Mouse (Mus musculus) embryonic fibroblast, embryonic 13.5 days (primary cell): ENCODE measurements at regions not wholly inside any gene's neighbourhood (a gene's known extent, or its start where the extent isn't known, plus 50 kb on each side); places are given as distances from the start of the nearest gene placed in this dataset.

ENCODE experiments used
- H3K27ac ChIP-seq: 2 replicates; pipeline ENCODE4 v1.5.1; 2012; ENCODE audit warnings: low read length, control low read depth, inconsistent platforms; ENCODE audit not compliant: insufficient read depth
- H3K4me1 ChIP-seq: 2 replicates; pipeline ENCODE4 v1.6.1; 2011; ENCODE audit warnings: low read length; ENCODE audit not compliant: control insufficient read depth, insufficient read depth
- H3K4me3 ChIP-seq: 2 replicates; pipeline ENCODE4 v1.5.1; 2011; ENCODE audit warnings: mild to moderate bottlenecking, control low read depth, low read length; ENCODE audit not compliant: insufficient read depth
- CTCF ChIP-seq: IDR thresholded peaks from 2 replicates; pipeline ENCODE4 v1.5.1; 2011; ENCODE audit warnings: mild to moderate bottlenecking, control low read depth, low read length, moderate library complexity, borderline replicate concordance; ENCODE audit not compliant: insufficient read depth
- POLR2A ChIP-seq: IDR thresholded peaks from 2 replicates; pipeline ENCODE4 v1.6.1; 2011; ENCODE audit warnings: low read depth, mild to moderate bottlenecking, control low read depth, low read length, moderate library complexity

GRCm38 (mm10) chr11:63457250-63457649, 328.5 kb downstream of the Pmp22 start:
- Histone ChIP-seq H3K4me3 (no peak overlapping the region), H3K27ac (no peak overlapping the region)
- no peak for TF ChIP-seq CTCF
- TF ChIP-seq POLR2A, result no peak

GRCm38 (mm10) chr11:63460146-63460545, 331.4 kb downstream of the Pmp22 start:
- no peak overlapping the region for H3K4me3 ChIP-seq
- no peak for TF ChIP-seq CTCF
- no peak for TF ChIP-seq POLR2A
- peak overlapping the region; percentile 6; the same call in 1 of the 2 replicates for H3K27ac ChIP-seq
- no peaks in the 10 kb centered on the region for H3K4me1 ChIP-seq

More at GRCm38 (mm10) chr11:63457250-63457649, 328.5 kb downstream of the Pmp22 start:
- H3K4me1 ChIP-seq, result no peaks in the 10 kb centered on the region

- no peak overlapping the region for H3K27ac ChIP-seq
- H3K4me1 ChIP-seq, result no peaks in the 10 kb centered on the region
- no peak for TF ChIP-seq CTCF
- no peak overlapping the region for H3K4me3 ChIP-seq
These were observed 335.1 kb downstream of the Pmp22 start for GRCm38 (mm10) chr11:63463797-63464331.

- Histone ChIP-seq H3K4me1 (no peaks in the 10 kb centered on the region), H3K27ac (no peak overlapping the region)
These were observed 337.2 kb downstream of the Pmp22 start for GRCm38 (mm10) chr11:63465941-63466340.

GRCm38 (mm10) chr11:63466541-63466940, 337.8 kb downstream of the Pmp22 start:
- no peaks in the 10 kb centered on the region for H3K4me1 ChIP-seq
- H3K27ac ChIP-seq, result no peak overlapping the region
- TF ChIP-seq CTCF (no peak), POLR2A (no peak)
- no peak overlapping the region for H3K4me3 ChIP-seq

More at GRCm38 (mm10) chr11:63465941-63466340, 337.2 kb downstream of the Pmp22 start:
- TF ChIP-seq CTCF (no peak), POLR2A (no peak)
- H3K4me3 ChIP-seq, result no peak overlapping the region

- no peaks in the 10 kb centered on the region for H3K4me1 ChIP-seq
- no peak overlapping the region for H3K4me3 ChIP-seq
- TF ChIP-seq POLR2A (no peak), CTCF (no peak)
- H3K27ac ChIP-seq, result no peak overlapping the region
These were observed 346.0 kb downstream of the Pmp22 start for GRCm38 (mm10) chr11:63474831-63475230.

- Histone ChIP-seq H3K4me3 (no peak overlapping the region), H3K4me1 (no peaks in the 10 kb centered on the region), H3K27ac (no peak overlapping the region)
- no peak for TF ChIP-seq CTCF
- no peak for TF ChIP-seq POLR2A
These were observed 353.0 kb downstream of the Pmp22 start for GRCm38 (mm10) chr11:63481676-63482310.

- H3K27ac ChIP-seq, result no peak overlapping the region
- TF ChIP-seq CTCF (no peak), POLR2A (no peak)
- no peak overlapping the region for H3K4me3 ChIP-seq
- H3K4me1 ChIP-seq, result no peaks in the 10 kb centered on the region
These were observed 353.8 kb downstream of the Pmp22 start for GRCm38 (mm10) chr11:63482593-63482992.

GRCm38 (mm10) chr11:63487203-63487602, 358.4 kb downstream of the Pmp22 start:
- no peak overlapping the region for H3K4me3 ChIP-seq
- H3K4me1 ChIP-seq, result no peaks in the 10 kb centered on the region
- TF ChIP-seq POLR2A (no peak), CTCF (no peak)
- no peak overlapping the region for H3K27ac ChIP-seq

- no peak for TF ChIP-seq POLR2A
- TF ChIP-seq CTCF, result no peak
- Histone ChIP-seq H3K4me1 (no peaks in the 10 kb centered on the region), H3K27ac (no peak overlapping the region), H3K4me3 (no peak overlapping the region)
These were observed 373.4 kb downstream of the Pmp22 start for GRCm38 (mm10) chr11:63502181-63502580.

GRCm38 (mm10) chr11:63507387-63507786, 378.6 kb downstream of the Pmp22 start:
- Histone ChIP-seq H3K27ac (no peak overlapping the region), H3K4me1 (no peaks in the 10 kb centered on the region), H3K4me3 (no peak overlapping the region)
- no peak for TF ChIP-seq CTCF
- no peak for TF ChIP-seq POLR2A
